Mouse (Mus musculus): ENCODE data around the gene Psph. TPM values are rescaled to one million over a fixed set of nuclear protein-coding genes. Genes with fewer than 3 reads are reported as not detected.
"Not testable (repeated sequence)": the region's sequence is repeated elsewhere in the genome, so short reads cannot be mapped to it uniquely, and the experiment has no call there.

Gene Psph
- polyA plus RNA-seq, 1 experiment = 13.3 TPM

- H3K27me3 ChIP-seq (ENCODE audit: control insufficient read depth, insufficient read depth, low read length) = no peaks in the 10 kb centered on the region
- 92% methylated on average over 3 of the region's 3 CpGs for WGBS
- no peak for DNase-seq (ENCODE audit: low read depth in 1 of 2, low spot score in 2 of 2)
- H3K4me1 ChIP-seq (ENCODE audit: control insufficient read depth, insufficient read depth, insufficient read length) = no peaks in the 10 kb centered on the region
- no peak overlapping the region for H3K27ac ChIP-seq (ENCODE audit: insufficient read depth, low read length)
- TF ChIP-seq POLR2A (IDR thresholded peaks at IDR 0.05; ENCODE audit: low read depth, low read length) (no peak), CTCF (IDR thresholded peaks at IDR 0.05; ENCODE audit: extremely low read depth, insufficient read depth, insufficient read length, insufficient replicate concordance) (no peak)
- no peak overlapping the region for H3K4me3 ChIP-seq (ENCODE audit: extremely low read depth, insufficient read depth, insufficient read length)
- no peaks in the 10 kb centered on the region for H3K36me3 ChIP-seq (ENCODE audit: control insufficient read depth, insufficient read depth, low read length)
Observed at GRCm38 (mm10) chr5:129780131-129780530, 7.1 kb downstream of the Psph start.

- WGBS = 2% methylated on average over 32 of the region's 32 CpGs
- Histone ChIP-seq H3K4me1 (ENCODE audit: control insufficient read depth, insufficient read depth, insufficient read length) (no peaks in the 10 kb centered on the region), H3K27me3 (ENCODE audit: control insufficient read depth, insufficient read depth, low read length) (no peaks in the 10 kb centered on the region), H3K4me3 (ENCODE audit: extremely low read depth, insufficient read depth, insufficient read length) (peak overlapping the region; percentile 92), H3K36me3 (ENCODE audit: control insufficient read depth, insufficient read depth, low read length) (no peaks in the 10 kb centered on the region), H3K27ac (ENCODE audit: insufficient read depth, low read length) (no peak overlapping the region)
- DNase-seq (ENCODE audit: low read depth in 1 of 2, low spot score in 2 of 2) = peak in 1 of 2 experiments; percentile 43
- no peak for TF ChIP-seq POLR2A (IDR thresholded peaks at IDR 0.05; ENCODE audit: low read depth, low read length)
- no peak for TF ChIP-seq CTCF (IDR thresholded peaks at IDR 0.05; ENCODE audit: extremely low read depth, insufficient read depth, insufficient read length, insufficient replicate concordance)
Observed at GRCm38 (mm10) chr5:129778996-129779716, 8.1 kb downstream of the Psph start.

GRCm38 (mm10) chr5:129778348-129778995 is 8.8 kb downstream of the Psph start:
- Histone ChIP-seq H3K36me3 (ENCODE audit: control insufficient read depth, insufficient read depth, low read length) (no peaks in the 10 kb centered on the region), H3K27ac (ENCODE audit: insufficient read depth, low read length) (no peak overlapping the region), H3K27me3 (ENCODE audit: control insufficient read depth, insufficient read depth, low read length) (no peaks in the 10 kb centered on the region), H3K4me3 (ENCODE audit: extremely low read depth, insufficient read depth, insufficient read length) (peak overlapping the region; percentile 92), H3K4me1 (ENCODE audit: control insufficient read depth, insufficient read depth, insufficient read length) (no peaks in the 10 kb centered on the region)
- no peak for DNase-seq (ENCODE audit: low read depth in 1 of 2, low spot score in 2 of 2)
- TF ChIP-seq CTCF (IDR thresholded peaks at IDR 0.05; ENCODE audit: extremely low read depth, insufficient read depth, insufficient read length, insufficient replicate concordance) = no peak
- no peak for TF ChIP-seq POLR2A (IDR thresholded peaks at IDR 0.05; ENCODE audit: low read depth, low read length)
- 38% methylated on average over 11 of the region's 11 CpGs for WGBS

DNA sequence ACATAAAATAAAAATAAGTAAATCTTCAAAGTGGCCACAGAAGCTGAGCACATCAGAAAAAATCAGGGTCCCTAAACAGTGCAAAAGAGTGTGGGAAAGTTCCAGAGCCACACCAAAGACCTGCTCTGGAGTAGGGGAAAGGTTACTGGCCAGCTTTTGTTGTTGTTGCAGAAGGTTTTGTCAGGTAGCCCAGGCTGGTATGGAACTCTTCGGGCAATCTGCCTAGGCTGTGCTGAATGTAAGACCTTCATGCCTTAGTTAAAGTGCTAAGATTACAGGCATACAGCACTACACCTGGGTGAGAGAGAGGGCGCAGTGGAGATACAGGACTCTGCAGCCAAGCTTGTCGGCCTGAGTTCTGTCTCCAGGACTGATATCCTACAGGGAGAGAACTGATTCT is 12.6 kb downstream of the Psph start:
- Histone ChIP-seq H3K4me1 (ENCODE audit: control insufficient read depth, insufficient read depth, insufficient read length) (no peaks in the 10 kb centered on the region), H3K4me3 (ENCODE audit: extremely low read depth, insufficient read depth, insufficient read length) (no peak overlapping the region), H3K27ac (ENCODE audit: insufficient read depth, low read length) (no peak overlapping the region), H3K36me3 (ENCODE audit: control insufficient read depth, insufficient read depth, low read length) (no peaks in the 10 kb centered on the region; the same call in 1 of the 2 replicates), H3K27me3 (ENCODE audit: control insufficient read depth, insufficient read depth, low read length) (no peaks in the 10 kb centered on the region)
- DNase-seq (ENCODE audit: low read depth in 1 of 2, low spot score in 2 of 2) = no peak
- WGBS = 99% methylated on average over 3 of the region's 3 CpGs
- TF ChIP-seq POLR2A (IDR thresholded peaks at IDR 0.05; ENCODE audit: low read depth, low read length) = no peak
- TF ChIP-seq CTCF (IDR thresholded peaks at IDR 0.05; ENCODE audit: extremely low read depth, insufficient read depth, insufficient read length, insufficient replicate concordance) = no peak

- H3K4me3 ChIP-seq (ENCODE audit: extremely low read depth, insufficient read depth, insufficient read length); H3K36me3 ChIP-seq (ENCODE audit: control insufficient read depth, insufficient read depth, low read length); H3K4me1 ChIP-seq (ENCODE audit: control insufficient read depth, insufficient read depth, insufficient read length); H3K27ac ChIP-seq (ENCODE audit: insufficient read depth, low read length); DNase-seq (ENCODE audit: low read depth in 1 of 2, low spot score in 2 of 2); H3K27me3 ChIP-seq (ENCODE audit: control insufficient read depth, insufficient read depth, low read length): not testable (repeated sequence)
- 90% methylated on average over 4 of the region's 4 CpGs for WGBS
Observed at GRCm38 (mm10) chr5:129773330-129773729, 13.9 kb downstream of the Psph start.

DNA sequence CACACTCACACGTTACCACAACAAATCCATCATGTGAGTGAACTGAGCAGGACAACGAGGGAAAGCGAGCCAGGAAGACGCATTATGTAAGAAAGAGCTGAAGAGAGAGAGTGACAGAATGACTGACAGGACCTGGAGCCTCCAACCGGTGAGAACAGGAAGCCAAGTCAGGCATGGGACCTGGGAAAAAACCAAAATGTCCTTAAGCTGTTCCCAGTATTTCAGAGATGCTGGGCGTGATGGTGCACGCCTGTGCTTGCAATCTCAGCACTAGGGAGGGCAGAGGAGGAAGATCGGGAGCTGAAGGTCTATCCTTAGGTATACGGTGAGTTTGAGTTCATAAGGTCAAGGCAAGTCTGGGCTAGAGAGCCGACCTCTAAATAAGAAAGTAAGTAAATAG is 14.8 kb downstream of the Psph start:
- Histone ChIP-seq H3K27ac (ENCODE audit: insufficient read depth, low read length) (no peak overlapping the region), H3K36me3 (ENCODE audit: control insufficient read depth, insufficient read depth, low read length) (peaks cover 6% of the 10 kb centered on the region), H3K4me1 (ENCODE audit: control insufficient read depth, insufficient read depth, insufficient read length) (no peaks in the 10 kb centered on the region), H3K27me3 (ENCODE audit: control insufficient read depth, insufficient read depth, low read length) (no peaks in the 10 kb centered on the region), H3K4me3 (ENCODE audit: extremely low read depth, insufficient read depth, insufficient read length) (no peak overlapping the region)
- no peak for DNase-seq (ENCODE audit: low read depth in 1 of 2, low spot score in 2 of 2)
- 88% methylated on average over 10 of the region's 10 CpGs for WGBS
- TF ChIP-seq POLR2A (IDR thresholded peaks at IDR 0.05; ENCODE audit: low read depth, low read length) = no peak
- TF ChIP-seq CTCF (IDR thresholded peaks at IDR 0.05; ENCODE audit: extremely low read depth, insufficient read depth, insufficient read length, insufficient replicate concordance) = no peak
